Mouse (Mus musculus) gastrocnemius, postnatal 36 days (tissue): ENCODE data around the gene Nanos2. TPM values are rescaled to one million over a fixed set of nuclear protein-coding genes. Genes with fewer than 3 reads are reported as not detected.

Experiments
- DNase-seq, 2 experiments: peaks; one replicate each; pipeline ENCODE4 v3.0.0; 2022
- intact Hi-C: fragments of 180-260 bp; cut with DNase I; formaldehyde crosslinking; loops from one replicate; pipeline ENCODE4 v1.15.1; 2025
- total RNA-seq, 2 experiments: library from RNA; stranded (reverse); gene quantifications; 2 replicates each; pipeline ENCODE4 v1.2.3; 2021

The Nanos2 gene
- total RNA-seq, 2 experiments from 2014 or later = not detected

- no peak for DNase-seq
- intact Hi-C loops = loop anchor here (5.0 kb wide), 1 partner anchor 83 kb away; no protein-coding TSS in a partner anchor
Measured at GRCm38 (mm10) chr7:18989995-18990394, 2.8 kb downstream of the Nanos2 start.

GRCm38 (mm10) chr7:18990601-18991295 is 3.5 kb downstream of the Nanos2 start, which contains the start of gene Mypop:
Gene Mypop (plus strand): TSS chr7:18991245.
- DNase-seq = peak; percentile 99 to 100
- intact Hi-C loops = loop anchor here (5.0 kb wide), 1 partner anchor 83 kb away; no protein-coding TSS in a partner anchor

- intact Hi-C loops = loop anchor here (5.0 kb wide), 1 partner anchor 84 kb away; no protein-coding TSS in a partner anchor
- no peak for DNase-seq
Measured at GRCm38 (mm10) chr7:18991660-18992293, 4.6 kb downstream of the Nanos2 start.

GRCm38 (mm10) chr7:18992294-18992675 is 5.1 kb downstream of the Nanos2 start:
- no peak for DNase-seq
- intact Hi-C loops = loop anchor here (5.0 kb wide), 1 partner anchor 85 kb away; no protein-coding TSS in a partner anchor

GRCm38 (mm10) chr7:18993036-18993435 is 5.8 kb downstream of the Nanos2 start:
- no peak for DNase-seq
- intact Hi-C loops = loop anchor here (5.0 kb wide), 1 partner anchor 86 kb away; no protein-coding TSS in a partner anchor

- DNase-seq = no peak
- intact Hi-C loops = no loop called here
Measured at GRCm38 (mm10) chr7:18998835-18999234, 11.6 kb downstream of the Nanos2 start.

- DNase-seq = no peak
- intact Hi-C loops = no loop called here
Measured at GRCm38 (mm10) chr7:19000421-19000820, 13.2 kb downstream of the Nanos2 start.

- intact Hi-C loops = no loop called here
- peak; percentile 46 to 51 for DNase-seq
Measured at GRCm38 (mm10) chr7:19001066-19001806, 14.0 kb downstream of the Nanos2 start.

GRCm38 (mm10) chr7:19001807-19002085 is 14.5 kb downstream of the Nanos2 start:
- no peak for DNase-seq
- intact Hi-C loops = no loop called here

GRCm38 (mm10) chr7:19002115-19002514 is 14.9 kb downstream of the Nanos2 start:
- intact Hi-C loops = no loop called here
- no peak for DNase-seq

GRCm38 (mm10) chr7:19002848-19003498 is 15.8 kb downstream of the Nanos2 start:
- intact Hi-C loops = no loop called here
- DNase-seq = peak; percentile 47 to 75

GRCm38 (mm10) chr7:19003902-19004630 is 16.9 kb downstream of the Nanos2 start, which contains the start of gene Irf2bp1:
Gene Irf2bp1 (plus strand): TSS chr7:19004044.
- peak; percentile 91 to 93 for DNase-seq
- intact Hi-C loops = no loop called here

GRCm38 (mm10) chr7:19004631-19005079 is 17.5 kb downstream of the Nanos2 start:
- peak in 1 of 2 experiments; percentile 16 for DNase-seq
- intact Hi-C loops = loop anchor here (5.0 kb wide), 1 partner anchor 112 kb away; no protein-coding TSS in a partner anchor

- intact Hi-C loops = loop anchor here (5.0 kb wide), 1 partner anchor 113 kb away; no protein-coding TSS in a partner anchor
- DNase-seq = peak in 1 of 2 experiments; percentile 13
Measured at GRCm38 (mm10) chr7:19005417-19006121, 18.4 kb downstream of the Nanos2 start.

GRCm38 (mm10) chr7:19006476-19006875 is 19.3 kb downstream of the Nanos2 start:
- DNase-seq = peak; percentile 69 to 75
- intact Hi-C loops = loop anchor here (5.0 kb wide), 1 partner anchor 114 kb away; no protein-coding TSS in a partner anchor

- intact Hi-C loops = loop anchor here (5.0 kb wide), 1 partner anchor 115 kb away; no protein-coding TSS in a partner anchor
- DNase-seq = no peak
Measured at GRCm38 (mm10) chr7:19007026-19007977, 20.1 kb downstream of the Nanos2 start.

GRCm38 (mm10) chr7:19010581-19010980 is 23.4 kb downstream of the Nanos2 start:
- intact Hi-C loops = no loop called here
- no peak for DNase-seq
